Mouse (Mus musculus): ENCODE results near the gene 4931428F04Rik. TPM values are rescaled to one million over a fixed set of nuclear protein-coding genes. Genes with fewer than 3 reads are reported as not detected.
A peak's percentile ranks its signal among the peaks of the same experiment; 100 is the strongest.

4931428F04Rik gene
- polyA plus RNA-seq, 1 experiment from 2014 or later = 34.2 TPM

GRCm38 (mm10) chr8:105254152-105254965, 35.3 kb downstream of the 4931428F04Rik start:
- Histone ChIP-seq H3K36me3 (ENCODE audit: control insufficient read depth, insufficient read depth, low read length) (peaks cover 15% of the 10 kb centered on the region), H3K4me3 (ENCODE audit: low read depth, low read length) (peak overlapping the region; percentile 51), H3K27me3 (ENCODE audit: control insufficient read depth, insufficient read depth, low read length) (peaks cover 33% of the 10 kb centered on the region), H3K9me3 (ENCODE audit: control insufficient read depth, low read length) (no peaks in the 10 kb centered on the region), H3K4me2 (peak overlapping the region; percentile 97), H3K9ac (ENCODE audit: low read length) (peak overlapping the region; percentile 65), H3K27ac (ENCODE audit: low read depth, low read length) (no peak overlapping the region), H3K4me1 (ENCODE audit: control insufficient read depth, insufficient read depth, low read length) (peaks cover 16% of the 10 kb centered on the region)
- WGBS = under 1% methylated on average over 67 of the region's 74 CpGs
- peak; percentile 82 for ATAC-seq (ENCODE audit: low FRiP score)
- peak; percentile 98 for DNase-seq (ENCODE audit: low spot score, missing footprints)

- Histone ChIP-seq H3K9me3 (ENCODE audit: control insufficient read depth, low read length) (no peaks in the 10 kb centered on the region), H3K27me3 (ENCODE audit: control insufficient read depth, insufficient read depth, low read length) (peaks cover 27% of the 10 kb centered on the region), H3K4me2 (peak overlapping the region; percentile 97), H3K36me3 (ENCODE audit: control insufficient read depth, insufficient read depth, low read length) (peaks cover 20% of the 10 kb centered on the region), H3K27ac (ENCODE audit: low read depth, low read length) (no peak overlapping the region), H3K4me1 (ENCODE audit: control insufficient read depth, insufficient read depth, low read length) (peaks cover 10% of the 10 kb centered on the region), H3K4me3 (ENCODE audit: low read depth, low read length) (peak overlapping the region; percentile 51; the same call in 1 of the 2 replicates), H3K9ac (ENCODE audit: low read length) (0 out of 2 replicates have a peak overlapping the region, but pooled peaks have one; percentile 16)
- DNase-seq (ENCODE audit: low spot score, missing footprints) = no peak
- ATAC-seq (ENCODE audit: low FRiP score) = peak; percentile 38
- WGBS = 29% methylated on average over 20 of the region's 20 CpGs
Measured at GRCm38 (mm10) chr8:105253766-105254151, 35.9 kb downstream of the 4931428F04Rik start.

- H3K4me3 ChIP-seq (ENCODE audit: low read depth, low read length) = no peak overlapping the region
- peaks cover 20% of the 10 kb centered on the region for H3K36me3 ChIP-seq (ENCODE audit: control insufficient read depth, insufficient read depth, low read length)
- 90% methylated on average over 10 of the region's 10 CpGs for WGBS
- H3K4me1 ChIP-seq (ENCODE audit: control insufficient read depth, insufficient read depth, low read length) = peaks cover 7% of the 10 kb centered on the region; the same call in 1 of the 2 replicates
- DNase-seq (ENCODE audit: low spot score, missing footprints) = peak; percentile 75
- H3K9ac ChIP-seq (ENCODE audit: low read length) = no peak overlapping the region
- peaks cover 19% of the 10 kb centered on the region for H3K27me3 ChIP-seq (ENCODE audit: control insufficient read depth, insufficient read depth, low read length)
- ATAC-seq (ENCODE audit: low FRiP score) = no peak
- no peaks in the 10 kb centered on the region for H3K9me3 ChIP-seq (ENCODE audit: control insufficient read depth, low read length)
- no peak overlapping the region for H3K4me2 ChIP-seq
- H3K27ac ChIP-seq (ENCODE audit: low read depth, low read length) = no peak overlapping the region
Measured at GRCm38 (mm10) chr8:105252680-105253537, 36.8 kb downstream of the 4931428F04Rik start.

- Histone ChIP-seq H3K4me1 (ENCODE audit: control insufficient read depth, insufficient read depth, low read length) (peaks cover 7% of the 10 kb centered on the region; the same call in 1 of the 2 replicates), H3K27ac (ENCODE audit: low read depth, low read length) (no peak overlapping the region), H3K27me3 (ENCODE audit: control insufficient read depth, insufficient read depth, low read length) (peaks cover 13% of the 10 kb centered on the region; the same call in 1 of the 2 replicates), H3K9ac (ENCODE audit: low read length) (no peak overlapping the region), H3K36me3 (ENCODE audit: control insufficient read depth, insufficient read depth, low read length) (peaks cover 20% of the 10 kb centered on the region), H3K4me3 (ENCODE audit: low read depth, low read length) (no peak overlapping the region), H3K4me2 (no peak overlapping the region), H3K9me3 (ENCODE audit: control insufficient read depth, low read length) (no peaks in the 10 kb centered on the region)
- DNase-seq (ENCODE audit: low spot score, missing footprints) (peak; percentile 39), ATAC-seq (ENCODE audit: low FRiP score) (no peak)
- 93% methylated on average over 6 of the region's 6 CpGs for WGBS
Measured at GRCm38 (mm10) chr8:105251954-105252353, 37.7 kb downstream of the 4931428F04Rik start.

GRCm38 (mm10) chr8:105241016-105241415, 48.6 kb downstream of the 4931428F04Rik start:
- Histone ChIP-seq H3K9me3 (ENCODE audit: control insufficient read depth, low read length) (no peaks in the 10 kb centered on the region), H3K27me3 (ENCODE audit: control insufficient read depth, insufficient read depth, low read length) (no peaks in the 10 kb centered on the region), H3K4me1 (ENCODE audit: control insufficient read depth, insufficient read depth, low read length) (no peaks in the 10 kb centered on the region), H3K27ac (ENCODE audit: low read depth, low read length) (no peak overlapping the region), H3K9ac (ENCODE audit: low read length) (no peak overlapping the region), H3K36me3 (ENCODE audit: control insufficient read depth, insufficient read depth, low read length) (peaks cover 13% of the 10 kb centered on the region), H3K4me3 (ENCODE audit: low read depth, low read length) (no peak overlapping the region), H3K4me2 (no peak overlapping the region)
- 97% methylated on average over 7 of the region's 7 CpGs for WGBS
- ATAC-seq (ENCODE audit: low FRiP score) (no peak), DNase-seq (ENCODE audit: low spot score, missing footprints) (no peak)

- Histone ChIP-seq H3K4me2 (no peak overlapping the region), H3K9ac (ENCODE audit: low read length) (no peak overlapping the region), H3K27me3 (ENCODE audit: control insufficient read depth, insufficient read depth, low read length) (no peaks in the 10 kb centered on the region), H3K4me3 (ENCODE audit: low read depth, low read length) (no peak overlapping the region), H3K4me1 (ENCODE audit: control insufficient read depth, insufficient read depth, low read length) (no peaks in the 10 kb centered on the region), H3K27ac (ENCODE audit: low read depth, low read length) (no peak overlapping the region), H3K9me3 (ENCODE audit: control insufficient read depth, low read length) (no peaks in the 10 kb centered on the region), H3K36me3 (ENCODE audit: control insufficient read depth, insufficient read depth, low read length) (peaks cover 11% of the 10 kb centered on the region)
- DNase-seq (ENCODE audit: low spot score, missing footprints) (peak; percentile 53), ATAC-seq (ENCODE audit: low FRiP score) (no peak)
- WGBS = 89% methylated on average over 14 of the region's 14 CpGs
Measured at GRCm38 (mm10) chr8:105237442-105238142, 52.1 kb downstream of the 4931428F04Rik start.

GRCm38 (mm10) chr8:105235206-105235605, 54.5 kb downstream of the 4931428F04Rik start:
- H3K9me3 ChIP-seq (ENCODE audit: control insufficient read depth, low read length) = no peaks in the 10 kb centered on the region

GRCm38 (mm10) chr8:105233126-105233935, 56.3 kb downstream of the 4931428F04Rik start:
- H3K27me3 ChIP-seq (ENCODE audit: control insufficient read depth, insufficient read depth, low read length) = no peaks in the 10 kb centered on the region
- H3K9ac ChIP-seq (ENCODE audit: low read length) = no peak overlapping the region
- ATAC-seq (ENCODE audit: low FRiP score) (no peak), DNase-seq (ENCODE audit: low spot score, missing footprints) (peak; percentile 19)
- no peaks in the 10 kb centered on the region for H3K9me3 ChIP-seq (ENCODE audit: control insufficient read depth, low read length)
- no peak overlapping the region for H3K27ac ChIP-seq (ENCODE audit: low read depth, low read length)
- H3K36me3 ChIP-seq (ENCODE audit: control insufficient read depth, insufficient read depth, low read length) = no peaks in the 10 kb centered on the region
- H3K4me1 ChIP-seq (ENCODE audit: control insufficient read depth, insufficient read depth, low read length) = no peaks in the 10 kb centered on the region
- H3K4me2 ChIP-seq = no peak overlapping the region
- no peak overlapping the region for H3K4me3 ChIP-seq (ENCODE audit: low read depth, low read length)
- 74% methylated on average over 1 of the region's 1 CpGs for WGBS

More at GRCm38 (mm10) chr8:105235206-105235605, 54.5 kb downstream of the 4931428F04Rik start:
- Histone ChIP-seq H3K27me3 (ENCODE audit: control insufficient read depth, insufficient read depth, low read length) (no peaks in the 10 kb centered on the region), H3K4me1 (ENCODE audit: control insufficient read depth, insufficient read depth, low read length) (no peaks in the 10 kb centered on the region), H3K36me3 (ENCODE audit: control insufficient read depth, insufficient read depth, low read length) (0 out of 2 replicates have a peak, but pooled peaks cover 4% of the 10 kb centered on the region), H3K9ac (ENCODE audit: low read length) (no peak overlapping the region), H3K4me2 (no peak overlapping the region), H3K4me3 (ENCODE audit: low read depth, low read length) (no peak overlapping the region), H3K27ac (ENCODE audit: low read depth, low read length) (no peak overlapping the region)
- DNase-seq (ENCODE audit: low spot score, missing footprints) (peak; percentile 6), ATAC-seq (ENCODE audit: low FRiP score) (no peak)
- 81% methylated on average over 1 of the region's 1 CpGs for WGBS

Measured in midbrain, embryonic 11.5 days (tissue).